Mouse (Mus musculus) intestine, postnatal 0 days (tissue): ENCODE data around the gene Rasgrf2. TPM values are rescaled to one million over a fixed set of nuclear protein-coding genes. Genes with fewer than 3 reads are reported as not detected.

Experiments
- ATAC-seq: fragments of 200-750 bp; cut with Nextera tagmentation; 2 replicates; pipeline ENCODE4 v1.8.0; 2017; ENCODE audit warnings: mild to moderate bottlenecking, moderate TSS enrichment, moderate library complexity
- H3K27ac ChIP-seq: fragments of 300-500 bp; sonication (generic); 2 replicates; pipeline ENCODE4 v1.5.1; 2014; ENCODE audit warnings: mild to moderate bottlenecking, low read depth, low read length, moderate library complexity
- H3K27me3 ChIP-seq: fragments of 300-500 bp; sonication (generic); replicated peaks from 2 replicates; pipeline ENCODE4 v1.6.1; 2014; ENCODE audit warnings: low read length, mixed read lengths; ENCODE audit not compliant: control insufficient read depth, insufficient read depth
- H3K36me3 ChIP-seq: fragments of 300-500 bp; sonication (generic); 2 replicates; pipeline ENCODE4 v1.6.1; 2014; ENCODE audit warnings: mild to moderate bottlenecking, moderate library complexity; ENCODE audit not compliant: control insufficient read depth, insufficient read depth
- H3K4me1 ChIP-seq: fragments of 300-500 bp; sonication (generic); replicated peaks from 2 replicates; pipeline ENCODE4 v1.6.1; 2014; ENCODE audit warnings: antibody characterized with exemption, low read length, mixed read lengths; ENCODE audit not compliant: control insufficient read depth, insufficient read depth
- H3K4me2 ChIP-seq: fragments of 300-500 bp; sonication (generic); replicated peaks from 2 replicates; pipeline ENCODE4 v1.6.1; 2014; ENCODE audit warnings: low read depth, mild to moderate bottlenecking, moderate library complexity
- H3K4me3 ChIP-seq: fragments of 300-500 bp; sonication (generic); 2 replicates; pipeline ENCODE4 v1.5.1; 2014; ENCODE audit warnings: low read depth, low read length
- H3K9ac ChIP-seq: fragments of 300-500 bp; sonication (generic); 2 replicates; pipeline ENCODE4 v1.6.1; 2014; ENCODE audit warnings: mild to moderate bottlenecking, low read depth, low read length
- H3K9me3 ChIP-seq: fragments of 300-500 bp; sonication (generic); 2 replicates; pipeline ENCODE4 v1.6.1; 2016; ENCODE audit warnings: mixed run types; ENCODE audit not compliant: control insufficient read depth
- CTCF ChIP-seq: sonication (generic); IDR thresholded peaks from 2 replicates; pipeline ENCODE4 v1.5.1; 2016; ENCODE audit warnings: low read depth, mild to moderate bottlenecking, control low read depth, antibody characterized with exemption, moderate library complexity
- WGBS: fragments of 180-500 bp; shearing (Covaris S2); extraction: QIAGEN DNeasy Blood & Tissue Kit; methylation state at CpG from one replicate; pipeline ENCODE4 v1.1.7; 2014; 5-methylcytosine and 5-hydroxymethylcytosine counted together
- polyA plus RNA-seq: library from polyadenylated mRNA; unstranded; fragments of >200 nt; fragmentation: Nextera tagmentation; extraction: Ambion mirVana; gene quantifications from 2 replicates; pipeline ENCODE4 v1.2.1, GENCODE M21; 2015

Gene Rasgrf2
- polyA plus RNA-seq, 1 experiment from 2014 or later, result 2.9 TPM

GRCm38 (mm10) chr13:91858835-91859234, 272.6 kb downstream of the Rasgrf2 start:
- Histone ChIP-seq H3K9me3 (no peaks in the 10 kb centered on the region), H3K4me1 (no peaks in the 10 kb centered on the region), H3K4me3 (no peak overlapping the region), H3K4me2 (no peak overlapping the region), H3K36me3 (no peaks in the 10 kb centered on the region; the same call in 1 of the 2 replicates), H3K27ac (no peak overlapping the region), H3K9ac (no peak overlapping the region), H3K27me3 (no peaks in the 10 kb centered on the region)
- peak; percentile 63 for TF ChIP-seq CTCF
- WGBS, result 83% methylated on average over 7 of the region's 7 CpGs
- ATAC-seq, result no peak

GRCm38 (mm10) chr13:91857427-91857826, 274.0 kb downstream of the Rasgrf2 start:
- WGBS, result 81% methylated on average over 8 of the region's 8 CpGs
- no peaks in the 10 kb centered on the region; the same call in 1 of the 2 replicates for H3K36me3 ChIP-seq
- H3K4me3 ChIP-seq, result no peak overlapping the region
- no peaks in the 10 kb centered on the region for H3K9me3 ChIP-seq
- no peaks in the 10 kb centered on the region for H3K27me3 ChIP-seq
- H3K27ac ChIP-seq, result no peak overlapping the region
- no peak overlapping the region for H3K4me2 ChIP-seq
- TF ChIP-seq CTCF, result no peak
- no peak for ATAC-seq
- H3K9ac ChIP-seq, result no peak overlapping the region
- H3K4me1 ChIP-seq, result no peaks in the 10 kb centered on the region

- Histone ChIP-seq H3K27ac (no peak overlapping the region), H3K36me3 (no peaks in the 10 kb centered on the region), H3K4me1 (no peaks in the 10 kb centered on the region), H3K4me2 (no peak overlapping the region), H3K4me3 (no peak overlapping the region), H3K9me3 (no peaks in the 10 kb centered on the region), H3K9ac (no peak overlapping the region), H3K27me3 (no peaks in the 10 kb centered on the region)
- 49% methylated on average over 3 of the region's 3 CpGs for WGBS
- TF ChIP-seq CTCF, result no peak
- ATAC-seq, result no peak
These were observed 277.0 kb downstream of the Rasgrf2 start for GRCm38 (mm10) chr13:91854412-91854811.

Other genes with a start within 250 kb of the Rasgrf2 start
- 0.34 and 0.73 TPM in 2 replicates for gene Gm20379, start 174.3 kb upstream of the Rasgrf2 start, polyA plus RNA-seq
- 10.2 and 11.0 TPM in 2 replicates for gene Dhfr, start 223.1 kb upstream of the Rasgrf2 start, polyA plus RNA-seq
- gene Msh3, start 223.3 kb upstream of the Rasgrf2 start, polyA plus RNA-seq, result 8.0 and 9.5 TPM in 2 replicates